Mouse (Mus musculus) erythroblast, embryonic 14.5 days (primary cell): ENCODE data around the gene Alas2.

ENCODE experiments used
- GATA1 ChIP-seq: IDR thresholded peaks from 2 replicates; pipeline ENCODE4 v1.6.1; 2012; ENCODE audit warnings: low read length, inconsistent platforms, mixed read lengths
- TAL1 ChIP-seq: IDR thresholded peaks from 3 replicates; pipeline ENCODE4 v1.6.1; 2012; ENCODE audit warnings: low read length, inconsistent platforms, mixed read lengths

GRCm38 (mm10) chrX:150593266-150594035 lies 46.3 kb downstream of the Alas2 start:
- TF ChIP-seq GATA1, result no peak
- no peak for TF ChIP-seq TAL1
